Mouse (Mus musculus) kidney, postnatal 25 days (tissue): Measurements from ENCODE around the gene Dhx9.
"Not testable (repeated sequence)": the region's sequence is repeated elsewhere in the genome, so short reads cannot be mapped to it uniquely, and the experiment has no call there.

Source experiments
- DNase-seq, 2 experiments: peaks; one replicate each; pipeline ENCODE4 v3.0.0; 2021; ENCODE audit warnings: mixed read lengths in 2 of 2

The Dhx9 gene

DNA sequence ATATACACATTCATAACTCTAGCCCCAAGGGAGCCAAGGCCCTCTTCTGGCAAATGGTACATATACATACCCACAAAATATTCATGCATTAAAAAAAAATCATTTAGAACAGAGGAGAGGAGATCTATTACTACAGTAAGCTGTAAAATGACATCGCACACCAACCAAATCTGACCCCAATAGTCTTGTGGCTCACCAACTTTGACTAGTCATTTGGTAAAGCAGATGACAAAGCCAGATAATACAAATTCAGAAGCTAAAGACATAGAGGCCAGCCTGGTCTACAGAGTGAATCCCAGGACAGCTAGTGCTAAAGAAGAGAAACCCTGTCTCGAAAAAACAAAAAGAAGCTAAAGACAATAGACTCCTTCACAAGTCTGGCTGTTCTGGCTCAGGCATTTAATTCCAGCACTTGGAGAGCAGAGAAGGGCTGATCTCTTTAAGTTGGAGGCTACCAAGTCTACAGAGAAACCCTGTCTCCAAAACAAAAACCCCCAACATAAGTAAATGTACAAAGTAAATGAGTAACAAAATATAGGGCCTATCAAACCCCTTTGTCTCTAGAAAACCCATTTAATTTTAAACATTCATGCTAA, 2.2 kb downstream of the Dhx9 start:
- no peak for DNase-seq

DNA sequence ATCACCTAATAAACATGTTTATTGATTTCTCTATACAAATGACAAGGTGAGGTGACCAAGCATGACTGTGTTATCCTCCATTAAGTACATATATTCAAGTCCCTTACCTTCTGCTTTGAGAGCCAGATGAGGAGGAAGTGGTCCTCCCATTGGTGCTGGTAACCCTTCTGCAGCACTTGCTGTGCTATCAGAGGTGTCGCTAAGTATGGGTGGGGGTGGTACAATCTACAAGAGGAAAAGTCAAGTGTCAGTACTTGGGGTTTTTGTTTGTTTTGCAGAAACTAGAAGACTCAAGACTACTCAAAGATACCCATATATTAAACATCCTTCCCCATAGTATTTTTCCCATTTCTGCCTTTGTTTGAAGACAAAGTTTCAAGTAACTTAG, 6.4 kb downstream of the Dhx9 start:
- no peak for DNase-seq

DNA sequence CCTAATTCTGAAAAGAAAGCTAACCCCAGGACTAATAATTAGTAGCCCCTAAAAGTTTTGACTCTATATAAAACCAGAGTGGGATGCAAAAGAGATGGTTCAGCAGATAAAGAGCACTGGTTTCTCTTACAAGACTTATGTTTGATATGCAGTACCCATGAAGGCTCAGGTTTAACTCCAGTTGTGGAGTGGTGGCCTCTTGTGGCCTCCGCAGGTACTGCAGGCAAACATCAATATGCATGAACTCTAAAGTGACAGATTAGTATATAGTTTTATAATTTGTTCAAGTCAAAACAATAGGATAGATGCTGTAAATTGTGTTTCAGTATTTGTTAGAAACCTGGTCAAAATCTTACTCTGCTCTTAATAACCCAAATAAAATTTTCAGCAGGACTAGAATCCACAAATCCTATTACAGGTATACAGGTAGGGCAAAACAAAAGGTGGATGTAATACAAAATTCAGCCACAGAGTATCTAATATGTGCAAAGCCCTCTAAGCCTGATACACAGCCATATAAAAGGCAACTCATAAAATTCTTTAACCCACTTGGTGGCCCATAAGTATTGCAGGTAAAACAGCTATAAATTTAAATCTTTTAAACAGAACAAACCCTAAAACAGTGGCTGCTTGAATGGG, 7.0 kb downstream of the Dhx9 start:
- peak; percentile 70 to 87 for DNase-seq

DNA sequence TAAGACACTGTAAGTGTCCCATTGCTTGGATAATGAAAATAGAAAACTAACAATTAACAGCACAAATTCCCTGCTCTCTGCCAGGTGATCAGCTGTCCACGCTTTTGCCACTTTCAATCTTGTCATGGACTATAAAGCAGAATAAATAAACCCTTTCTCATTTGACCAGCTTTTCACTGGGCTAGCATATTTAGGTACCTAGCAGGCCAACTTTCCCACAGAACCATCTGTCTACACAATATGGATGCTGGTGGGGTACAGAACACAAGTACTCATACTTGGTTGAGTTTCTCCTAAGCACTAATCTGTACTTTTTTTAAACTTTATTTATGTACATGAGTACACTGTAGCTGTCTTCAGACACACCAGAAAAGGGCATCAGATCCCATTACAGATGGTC, 8.2 kb downstream of the Dhx9 start:
- no peak for DNase-seq

DNA sequence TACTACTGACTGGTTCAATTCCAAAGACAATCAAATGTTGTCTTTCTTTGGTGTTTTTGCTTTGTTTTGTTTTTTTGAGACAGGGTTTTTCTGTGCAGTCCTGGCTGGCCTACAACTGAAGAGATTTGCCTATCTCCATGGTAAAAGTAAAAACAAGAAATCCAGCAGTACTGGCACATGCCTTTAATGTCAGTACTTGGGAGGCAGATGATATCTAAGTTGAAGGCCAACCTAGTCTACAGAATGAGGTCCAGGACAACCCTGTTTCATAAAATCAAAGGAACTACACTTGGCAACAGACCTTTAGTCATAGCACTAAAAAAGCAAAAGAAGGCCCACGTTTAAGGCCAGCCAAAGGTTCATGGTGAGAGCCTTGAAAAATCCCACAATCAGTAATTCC, 25.7 kb downstream of the Dhx9 start:
- DNase-seq: no peak

DNA sequence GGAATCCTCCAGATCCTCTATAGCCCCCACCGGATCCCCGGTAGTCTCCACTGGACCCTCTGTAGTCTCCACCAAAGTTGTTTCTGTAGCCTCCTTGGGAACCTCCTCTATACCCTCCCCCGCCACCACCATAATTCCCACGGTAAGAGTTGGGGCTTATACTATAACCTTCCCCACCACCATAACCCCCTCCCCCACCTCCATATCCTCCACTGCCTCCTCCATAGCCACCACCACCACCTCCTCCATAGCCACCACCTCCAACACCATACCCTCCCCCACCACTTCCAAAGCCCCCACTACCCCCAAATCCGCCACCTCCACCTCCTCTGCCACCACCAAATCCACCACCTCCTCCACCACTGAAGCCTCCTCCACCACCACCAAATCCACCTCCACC, 31.3 kb downstream of the Dhx9 start:
- DNase-seq: no peak

DNA sequence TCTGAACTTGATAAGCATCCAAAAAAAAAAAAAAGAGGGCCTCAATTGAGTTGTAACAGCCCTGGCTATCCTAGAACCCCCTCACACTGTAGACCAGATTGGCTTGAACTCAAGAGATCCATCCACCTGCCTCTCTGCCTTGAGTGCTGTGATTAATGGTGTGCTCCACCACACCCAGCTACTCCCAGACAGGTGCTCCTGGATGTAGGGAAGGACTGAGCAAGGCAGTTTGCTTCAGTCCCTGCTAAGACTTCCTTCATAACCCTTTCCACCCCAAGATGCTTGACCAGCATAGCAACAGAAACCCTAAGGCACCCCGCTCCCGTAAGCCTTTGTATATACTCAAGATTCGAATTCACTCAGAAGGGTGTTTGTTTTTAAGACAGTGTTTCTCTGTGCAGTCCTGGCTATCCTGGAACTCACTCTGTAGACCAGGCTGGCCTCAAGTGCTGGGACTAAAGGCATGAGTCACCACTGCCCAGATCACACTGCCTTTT, 34.3 kb downstream of the Dhx9 start:
- no peak for DNase-seq

DNA sequence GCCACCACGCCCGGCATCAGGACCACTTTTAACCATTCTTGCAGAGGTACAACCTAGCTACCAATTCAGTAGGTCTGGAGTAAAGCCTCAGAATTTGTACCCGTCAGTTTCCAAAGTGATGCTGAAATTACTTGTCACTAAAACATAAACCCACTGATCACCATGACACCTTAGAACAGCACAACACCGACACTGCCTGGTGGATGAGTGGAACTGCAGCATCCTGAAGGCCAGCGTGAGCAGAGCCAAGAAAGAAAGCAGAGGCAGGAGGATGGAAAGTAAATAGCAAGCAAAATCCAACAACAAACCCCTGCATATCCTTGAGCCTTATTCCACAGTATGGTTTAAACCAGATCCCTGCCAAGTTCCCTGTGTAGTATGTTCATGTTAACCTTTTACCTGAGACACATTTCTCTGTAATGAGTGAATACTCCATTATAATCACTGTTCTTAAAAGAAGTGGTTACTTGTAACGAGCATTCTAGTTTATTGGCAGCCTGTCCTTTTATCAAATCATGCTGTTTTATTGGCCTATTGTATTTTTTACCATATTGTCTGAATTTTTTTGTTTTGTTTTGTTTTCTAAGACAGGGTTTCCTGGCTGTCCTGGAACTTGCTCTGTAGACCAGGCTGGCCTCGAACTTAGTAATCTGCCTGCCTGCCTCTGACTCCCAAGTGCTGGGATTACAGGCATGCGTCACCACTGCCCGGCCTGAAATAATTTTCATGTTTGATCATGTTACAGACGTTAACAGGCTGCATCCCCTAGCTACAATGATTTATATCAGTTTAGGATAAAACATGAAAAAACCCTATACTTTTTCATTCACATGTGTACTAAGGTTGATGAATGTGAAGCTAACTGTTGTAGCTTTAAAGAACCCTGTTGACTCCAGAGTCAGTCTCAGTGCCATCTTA, 36.0 kb downstream of the Dhx9 start:
- DNase-seq: no peak

DNA sequence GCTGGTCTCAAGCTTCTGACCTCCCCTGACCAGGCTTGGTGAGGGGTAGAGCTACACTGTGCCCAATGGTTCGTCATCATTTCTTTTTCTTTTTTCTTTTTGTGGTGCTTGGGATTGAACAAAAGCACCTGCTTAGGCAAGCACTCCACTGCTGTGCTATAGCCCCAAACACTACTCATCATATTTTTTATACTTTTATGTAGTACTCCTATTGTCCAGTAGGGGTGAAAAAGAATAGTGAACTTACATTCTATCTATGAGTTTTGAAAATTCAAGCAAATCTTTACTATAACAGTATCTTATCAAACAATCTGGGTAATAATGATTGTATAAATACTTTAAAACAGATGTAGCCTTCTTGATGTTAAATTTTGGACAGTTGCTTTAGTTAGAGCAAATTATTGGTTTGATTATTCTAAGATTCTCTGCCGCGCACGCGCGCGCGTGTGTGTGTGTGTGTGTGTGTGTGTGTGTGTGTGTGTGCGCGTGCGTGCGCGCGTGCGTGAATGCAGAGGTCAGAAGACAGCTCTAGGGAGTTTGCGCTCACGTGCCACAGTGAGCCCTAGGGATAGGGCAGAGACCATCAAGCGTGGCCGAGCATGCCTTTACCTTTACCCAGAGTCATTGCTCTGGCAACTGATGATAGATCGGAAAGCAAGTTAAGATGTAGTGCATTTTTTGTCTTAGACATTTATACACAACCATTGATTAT, 41.2 kb downstream of the Dhx9 start:
- no peak for DNase-seq

DNA sequence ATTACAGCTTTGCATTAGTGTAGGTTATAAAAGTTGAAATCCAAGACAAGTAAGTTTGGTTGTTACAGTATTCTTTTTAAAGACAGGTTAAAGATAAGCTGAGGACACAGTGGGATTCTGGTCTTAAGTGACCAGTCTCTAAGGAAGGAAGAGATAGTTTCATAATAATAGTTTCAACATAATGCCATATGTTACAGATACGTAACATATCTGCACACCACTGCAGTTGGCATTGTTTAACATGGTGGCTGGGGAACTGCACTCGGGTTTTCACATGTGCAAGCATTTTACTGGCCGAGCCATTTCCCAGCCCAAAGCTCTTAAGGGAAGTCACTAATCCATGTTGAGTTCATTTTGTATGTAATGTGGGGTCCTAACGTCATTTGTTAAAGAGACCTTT, 43.8 kb downstream of the Dhx9 start:
- DNase-seq: no peak

DNA sequence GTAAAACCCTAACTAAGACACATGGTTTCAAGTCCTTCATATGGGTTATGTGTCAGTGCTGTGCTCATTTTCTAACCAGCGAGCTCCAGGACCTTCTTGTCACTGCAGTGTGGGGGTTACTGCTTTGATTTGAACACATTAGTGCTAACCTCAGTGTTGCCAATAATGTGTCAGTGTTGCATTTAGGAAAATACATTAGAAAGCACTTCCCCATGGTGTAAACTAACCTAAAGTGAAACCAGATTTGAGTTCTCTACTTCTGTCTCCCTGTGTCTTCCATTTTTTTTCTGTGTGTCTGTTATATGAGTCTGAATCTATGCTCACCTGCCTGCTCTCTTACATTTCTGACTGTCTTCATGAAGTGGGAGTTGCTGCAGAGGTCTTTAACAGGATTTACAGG, 44.4 kb downstream of the Dhx9 start:
- DNase-seq: no peak

DNA sequence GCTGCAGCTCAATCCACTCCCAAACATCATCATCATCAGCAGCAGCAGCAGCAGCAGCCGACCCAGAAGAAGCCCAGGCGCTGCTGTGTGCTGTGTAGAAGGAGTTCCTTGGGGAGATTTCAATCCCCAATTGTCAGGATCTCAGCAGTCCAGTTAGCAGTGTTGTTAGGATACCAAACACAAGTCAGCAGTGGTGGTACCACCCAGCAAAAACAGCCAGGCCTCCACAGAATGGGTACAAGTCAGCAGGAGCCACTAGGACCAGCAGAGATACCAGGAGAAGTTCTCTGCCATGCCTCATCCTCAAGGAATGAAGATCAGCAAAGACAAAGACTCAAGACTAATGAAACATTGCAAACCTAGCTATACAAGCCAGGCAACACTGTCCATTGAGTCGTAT, 45.8 kb downstream of the Dhx9 start:
- DNase-seq: no peak

DNA sequence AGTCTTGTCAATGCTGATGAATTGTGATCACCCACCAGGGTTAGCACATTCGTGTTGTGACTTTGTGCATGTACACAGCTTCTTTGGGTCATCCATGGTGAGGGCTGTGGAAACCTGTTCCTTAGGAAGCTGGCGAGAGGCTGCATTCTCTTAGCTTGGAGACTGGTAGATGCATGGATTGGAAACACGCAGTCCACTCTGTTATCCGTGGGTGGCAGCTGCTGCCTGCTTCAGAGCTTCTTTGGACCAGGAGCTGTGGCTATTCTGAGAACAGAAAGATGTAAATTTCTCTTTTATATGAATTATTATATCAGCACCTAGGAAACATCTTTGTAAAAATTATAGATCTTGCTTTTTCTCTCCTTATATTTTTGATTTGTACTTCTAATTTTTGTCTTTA, 46.7 kb downstream of the Dhx9 start:
- no peak for DNase-seq

DNA sequence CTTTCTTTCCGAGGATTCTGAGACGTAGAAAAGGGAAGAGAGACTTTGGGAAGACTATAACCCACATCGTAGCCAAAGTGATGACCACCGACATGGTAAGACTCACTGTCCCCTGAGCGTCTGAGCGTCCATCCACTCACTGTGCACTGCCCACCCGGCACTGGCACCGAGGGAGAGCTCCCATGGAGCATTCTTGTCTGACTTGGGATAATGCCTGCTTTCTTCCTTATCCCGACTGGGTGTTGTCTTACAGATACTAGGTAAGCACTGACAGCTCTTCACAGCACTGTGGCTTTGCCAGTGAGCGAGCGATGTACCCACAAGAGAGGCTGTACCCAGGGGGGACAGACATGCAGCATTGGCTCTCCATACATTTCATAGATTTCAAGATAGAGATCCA, 49.9 kb downstream of the Dhx9 start:
- DNase-seq: no peak

DNA sequence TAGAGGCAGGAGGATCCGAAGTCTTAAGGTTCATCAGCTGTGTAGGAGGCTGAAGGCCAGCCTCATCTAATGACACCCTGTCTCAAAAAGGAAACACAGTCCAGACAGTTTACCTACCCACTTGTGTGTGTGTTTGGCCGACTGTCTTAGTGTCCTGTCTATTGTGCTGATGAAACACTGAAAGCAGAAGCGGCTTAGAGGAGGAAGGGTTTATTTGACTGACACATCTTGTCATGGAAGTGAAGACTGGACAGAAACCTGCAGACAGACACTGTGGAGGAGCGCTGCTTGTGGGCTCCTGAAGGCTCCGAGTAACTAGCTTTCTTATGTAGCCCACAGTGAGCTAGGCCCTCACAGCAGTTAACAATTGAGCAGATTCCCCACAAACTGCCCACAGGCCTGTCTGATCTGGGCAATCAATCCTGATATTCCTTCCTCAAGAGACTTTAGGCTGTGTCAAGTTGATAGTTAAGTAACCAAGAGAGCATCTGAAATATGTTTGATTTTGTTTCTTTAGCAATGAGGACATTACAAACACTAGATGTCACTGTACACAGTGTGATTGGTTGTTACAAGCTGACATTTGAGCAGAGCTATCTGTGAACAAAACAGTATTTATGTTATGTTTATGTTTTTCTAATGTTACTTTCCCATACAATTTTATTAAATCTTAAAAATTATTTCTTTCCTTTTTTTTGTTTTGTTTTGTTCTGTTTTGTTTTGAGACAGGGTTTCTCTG, 53.4 kb downstream of the Dhx9 start:
- no peak for DNase-seq

DNA sequence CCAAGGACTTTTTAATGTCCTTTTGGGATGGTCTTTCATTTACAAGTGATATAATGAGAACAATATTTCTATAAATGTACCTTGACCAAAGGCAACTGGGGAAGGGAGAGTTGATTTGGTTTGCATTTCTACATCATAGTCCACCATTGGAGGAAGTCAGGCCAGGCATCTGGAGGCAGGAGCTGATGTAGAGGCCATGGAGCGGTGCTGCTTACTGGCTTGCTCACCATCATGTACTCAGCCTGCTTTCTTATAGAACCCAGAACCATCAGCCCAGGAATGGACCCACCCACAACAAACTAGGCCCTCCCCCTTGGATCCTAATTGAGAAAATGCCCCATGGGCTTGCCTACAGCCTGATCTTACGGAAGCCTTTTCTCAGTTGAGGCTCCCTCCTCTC, 55.1 kb downstream of the Dhx9 start:
- DNase-seq: no peak

DNA sequence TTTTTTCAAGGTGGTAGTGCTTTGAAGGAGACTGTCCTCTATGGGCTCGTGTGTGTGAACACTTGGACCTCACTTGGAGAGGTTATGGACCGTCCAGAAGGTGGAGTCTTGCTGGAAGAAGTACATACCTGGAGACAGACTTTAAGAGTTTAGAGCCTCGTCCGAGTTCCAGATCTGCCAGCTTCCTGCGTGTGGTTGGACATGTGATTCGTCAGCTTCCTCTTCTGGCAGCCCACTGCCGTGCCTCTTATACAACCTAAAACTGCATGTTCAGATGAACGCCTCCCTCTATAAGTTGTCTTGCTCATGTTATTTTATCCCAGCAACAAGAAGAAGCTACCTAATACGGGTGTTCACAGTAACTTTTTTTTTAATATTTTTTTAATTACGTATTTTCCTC, 55.8 kb downstream of the Dhx9 start:
- DNase-seq: no peak

DNA sequence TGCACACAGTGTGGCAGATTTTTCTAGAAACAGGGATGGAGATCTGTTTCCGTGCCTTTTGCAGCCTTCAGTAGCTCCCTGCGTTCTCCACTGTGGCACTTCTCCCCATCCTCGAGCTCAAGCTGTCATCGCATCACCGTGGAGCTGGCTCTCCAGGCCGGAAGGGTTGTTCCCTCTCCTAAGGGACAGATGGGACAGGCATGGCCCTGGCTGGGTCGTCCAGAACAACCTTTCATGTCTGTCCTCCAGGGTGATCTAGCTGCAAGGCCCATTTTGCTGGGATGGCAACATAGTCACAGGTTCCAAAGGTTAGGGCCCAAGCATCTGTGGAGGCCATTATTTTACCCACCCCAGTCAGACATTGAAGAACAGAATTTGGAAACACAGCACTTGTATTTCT, 56.3 kb downstream of the Dhx9 start:
- DNase-seq: no peak

DNA sequence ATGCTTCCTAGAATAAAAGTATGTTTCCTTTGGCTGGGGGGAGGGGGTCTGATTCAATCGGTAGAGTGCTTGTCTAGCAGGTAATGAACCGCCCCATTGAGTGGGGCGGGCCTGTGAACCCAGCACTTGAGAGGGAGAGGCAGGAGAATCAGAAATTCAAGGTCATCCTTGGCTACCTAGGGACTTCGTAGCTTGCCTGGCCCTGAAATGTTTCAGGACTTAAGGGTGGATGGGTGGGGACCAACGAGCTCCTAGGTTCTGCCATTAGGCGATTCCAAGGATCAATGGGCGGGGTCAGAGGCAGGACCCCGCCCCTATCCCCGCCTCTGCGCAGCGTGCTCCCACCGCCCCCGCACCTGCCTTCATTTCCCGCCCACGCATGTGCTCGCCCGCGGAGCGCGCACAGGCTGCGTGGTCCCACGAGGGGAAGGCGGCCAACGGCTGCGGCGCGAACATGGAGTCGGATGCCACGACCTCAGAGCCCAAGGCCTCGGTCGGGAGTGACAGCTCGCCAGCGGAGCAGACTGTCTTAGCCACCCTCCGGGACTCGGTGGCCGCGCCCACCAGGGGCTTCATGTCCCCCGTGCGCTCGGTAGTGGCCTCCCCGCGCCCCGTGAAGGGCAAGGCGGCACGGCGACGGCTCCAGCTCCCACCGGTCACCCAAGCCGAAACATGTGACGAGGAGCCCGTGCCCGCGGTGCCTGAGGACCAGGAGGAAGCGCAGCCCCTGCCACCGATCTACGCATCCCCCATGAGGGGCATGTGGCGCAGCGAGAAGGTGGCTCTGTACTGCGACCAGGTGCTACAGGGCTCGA, 62.5 kb downstream of the Dhx9 start, which contains the start of gene Shcbp1l:
Shcbp1l (plus strand) TSS at position 393 of the 815 bp plus-strand sequence.
- DNase-seq: peak; percentile 47 to 67

DNA sequence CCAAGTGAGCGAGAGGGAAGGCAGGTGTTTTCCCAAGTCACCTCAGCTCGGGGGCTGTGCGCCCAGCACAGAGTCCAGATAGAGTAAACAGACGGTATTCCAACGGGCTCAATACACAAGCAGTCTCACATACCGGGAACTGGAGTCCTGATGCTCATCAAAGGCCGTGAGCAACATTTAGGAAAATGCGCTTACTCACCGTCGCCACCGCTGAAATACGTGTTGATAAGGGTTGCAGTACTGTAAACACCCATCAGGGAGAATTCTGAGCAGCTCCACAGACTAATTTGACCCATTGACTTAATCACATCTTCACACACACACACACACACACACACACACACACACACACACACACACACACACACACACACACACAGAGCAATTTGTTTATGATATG, 63.2 kb downstream of the Dhx9 start:
- no peak for DNase-seq

DNA sequence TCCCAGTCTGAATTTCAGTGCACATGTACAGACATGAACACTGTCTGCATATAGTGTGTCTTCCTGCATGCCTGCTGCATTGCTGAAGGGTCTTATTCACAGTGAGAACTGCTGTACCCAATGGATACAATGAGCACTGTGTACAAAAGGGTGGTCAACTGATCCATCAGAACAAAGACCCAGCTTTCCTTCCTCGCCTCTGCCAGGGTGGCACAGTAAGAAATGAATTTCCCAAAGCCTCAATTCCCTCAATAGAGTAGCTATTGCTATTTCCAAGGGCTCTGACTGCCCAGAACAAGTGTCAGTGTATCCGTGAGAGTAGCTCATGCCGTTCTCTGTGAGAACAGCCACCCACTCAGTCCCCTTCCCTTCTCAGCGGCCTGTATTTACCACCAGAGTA, 69.7 kb downstream of the Dhx9 start:
- not testable (repeated sequence) for DNase-seq
